1 mouse cellular context compared by ENCODE assay signal in the genomic region with DNA sequence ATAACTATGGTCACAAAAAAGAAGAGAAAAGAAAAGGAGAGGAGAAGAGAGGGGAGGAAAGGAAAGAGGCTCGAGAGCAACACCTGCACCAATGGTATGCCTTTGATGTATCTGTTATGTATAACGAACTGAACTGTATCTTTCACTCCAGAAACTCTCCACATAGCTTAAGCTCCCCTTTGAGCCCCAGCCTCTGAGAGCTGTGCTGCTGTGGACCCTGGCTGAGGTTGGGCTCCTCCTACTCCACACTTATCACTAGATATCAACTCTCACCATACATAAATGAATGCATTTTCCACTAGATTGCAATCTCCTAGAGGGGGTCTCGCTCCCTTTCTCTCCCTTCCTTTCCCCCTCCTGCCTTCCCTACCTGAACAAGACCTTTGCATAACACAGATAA.
A peak's percentile ranks its signal among the peaks of the same experiment; 100 is the strongest.
TF ChIP-seq lines count a peak whose summit lies in the region.

No protein-coding gene starts in this region.

TF ChIP-seq in MEL, 35 proteins besides CTCF, POLR2A, EP300 and RAD21:
- TF ChIP-seq TCF12 (IDR thresholded peaks at IDR 0.05; ENCODE audit: low read depth, low read length), result 0 out of 2 replicates have a peak, but pooled peaks have one; percentile 10
- no peak for TF ChIP-seq KAT2A (conservative IDR thresholded peaks at IDR 0.05; ENCODE audit: low read depth, low read length)
- no peak for TF ChIP-seq GATA1 (IDR thresholded peaks at IDR 0.05; ENCODE audit: low read depth, low read length)
TF ChIP-seq in MEL: peak in this region for 1.
